Mouse (Mus musculus): ENCODE results near the gene Galm.

Galm gene

DNA sequence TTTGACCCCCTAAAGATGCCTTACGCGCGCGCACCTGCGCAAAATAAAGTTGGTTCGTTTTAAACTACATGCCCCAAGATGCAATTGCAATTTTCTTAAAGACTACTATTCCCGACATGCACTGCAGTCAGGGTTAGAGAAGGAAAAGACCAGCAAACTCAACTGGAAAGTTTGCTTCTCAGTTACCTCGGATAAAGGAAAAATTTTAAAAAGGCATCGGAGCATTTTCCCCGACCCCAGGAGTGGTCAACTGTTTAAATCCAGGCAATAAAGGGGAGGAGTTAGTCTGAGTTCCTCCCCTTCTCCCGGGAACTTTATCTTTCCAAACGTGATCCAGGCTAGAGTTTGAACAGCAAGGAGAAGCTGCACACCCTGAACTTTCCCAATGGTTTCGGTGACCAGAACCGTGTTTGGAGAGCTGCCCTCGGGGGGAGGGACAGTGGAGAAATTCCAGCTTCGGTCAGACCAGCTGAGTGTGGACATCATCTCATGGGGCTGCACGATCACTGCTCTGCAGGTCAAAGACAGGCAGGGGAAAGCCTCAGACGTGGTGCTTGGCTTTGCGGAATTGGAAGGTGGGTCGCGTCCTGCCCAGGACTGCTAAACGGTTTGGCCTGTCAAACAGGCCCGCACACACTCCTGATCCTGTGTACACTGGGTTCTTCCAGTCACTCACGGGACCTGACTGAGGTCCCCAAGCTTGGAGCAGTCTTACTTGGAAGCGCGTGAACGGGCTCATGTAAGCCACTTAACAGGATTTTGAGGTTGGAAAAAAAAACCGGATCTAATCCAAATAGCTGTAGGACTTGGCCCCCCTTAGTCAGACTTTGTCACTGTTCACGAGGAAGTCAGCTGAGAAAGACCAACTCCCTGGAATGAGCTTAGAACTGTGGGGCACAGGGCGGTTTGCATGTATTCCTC lies at the start of gene Galm:
Gene Galm, plus strand, starts transcription at position 141 of the 921 bp plus-strand sequence.
- DNase-seq (ENCODE audit: low spot score in 2 of 2), result peak; percentile 67 to 79

DNA sequence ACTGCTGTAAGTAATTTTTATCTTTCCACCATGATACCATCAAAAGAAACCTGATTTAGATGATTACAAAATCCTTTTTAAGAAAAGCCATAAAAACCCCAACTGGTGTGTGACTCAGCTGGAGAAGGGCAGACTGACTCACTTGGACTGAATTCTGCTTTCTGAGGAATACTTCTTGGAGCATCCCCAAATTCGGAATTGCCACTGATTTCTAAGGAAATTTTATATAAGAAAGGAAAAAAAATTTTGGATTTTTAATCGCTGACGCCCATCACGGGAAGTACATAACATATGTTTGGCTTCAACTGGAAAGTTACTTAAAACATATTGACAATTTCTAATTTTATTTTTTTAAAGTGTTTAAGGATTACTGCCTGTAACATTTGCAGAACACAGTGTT lies 48.5 kb upstream of the Galm start:
- DNase-seq (ENCODE audit: low spot score in 2 of 2), result no peak

DNA sequence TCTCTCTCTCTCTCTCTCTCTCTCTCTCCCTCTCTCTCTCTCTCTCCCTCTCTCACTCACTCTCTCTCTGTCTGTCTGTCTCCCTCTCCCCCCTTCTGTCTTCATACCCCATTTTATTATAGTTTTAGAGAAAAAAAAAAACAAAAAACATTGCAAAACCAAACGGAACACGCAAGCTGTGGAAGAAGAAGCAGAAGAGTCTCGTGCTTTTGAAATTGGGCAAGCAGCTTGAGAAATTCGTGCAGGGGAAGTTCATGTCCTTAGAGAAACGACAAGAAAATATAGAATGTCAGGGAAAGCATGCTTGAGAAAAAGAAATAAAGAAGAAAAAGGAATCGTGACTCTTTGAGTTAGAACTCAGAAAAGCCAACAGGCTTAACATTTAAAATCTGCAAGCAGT lies 44.0 kb upstream of the Galm start:
- DNase-seq (ENCODE audit: low spot score in 2 of 2), result no peak

DNA sequence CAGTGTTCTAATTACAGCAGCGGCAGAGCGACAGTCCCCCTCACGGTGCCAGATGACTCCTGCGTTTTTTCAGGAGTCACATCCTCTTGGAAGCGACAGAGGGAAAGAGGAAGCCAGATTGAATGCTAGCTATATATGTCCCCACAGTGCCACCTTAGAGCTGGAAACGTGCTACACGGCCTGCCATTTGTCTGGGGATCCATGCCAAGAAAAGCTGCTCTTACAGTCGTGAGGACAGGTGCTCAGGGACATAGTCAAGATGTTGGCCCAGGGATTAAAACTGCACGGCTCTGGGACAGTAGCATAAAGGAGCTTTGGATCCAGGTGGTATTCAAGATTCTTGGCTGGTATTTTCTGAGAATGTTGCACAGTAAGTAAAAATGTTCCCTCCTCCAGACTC lies 42.8 kb upstream of the Galm start:
- DNase-seq (ENCODE audit: low spot score in 2 of 2), result no peak

DNA sequence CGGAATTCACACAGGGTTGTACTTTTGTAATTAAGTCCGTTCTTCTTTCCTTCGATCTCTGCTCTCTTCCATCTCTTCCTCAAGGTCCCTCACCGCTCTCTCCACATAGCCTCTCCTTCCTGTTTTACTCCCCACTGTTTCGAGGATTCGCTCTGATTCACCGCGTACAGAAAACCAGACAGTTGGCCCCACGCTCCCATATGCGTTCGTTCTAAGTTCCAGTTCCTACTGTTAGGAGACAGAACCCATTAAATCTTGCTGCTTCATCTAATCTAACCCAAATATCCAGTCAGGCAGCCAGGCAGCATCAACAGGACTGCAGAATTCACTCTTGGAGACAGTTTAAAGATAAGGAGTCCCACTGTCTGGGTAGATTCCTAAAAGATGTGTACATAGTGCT lies 40.7 kb upstream of the Galm start:
- DNase-seq (ENCODE audit: low spot score in 2 of 2), result no peak

DNA sequence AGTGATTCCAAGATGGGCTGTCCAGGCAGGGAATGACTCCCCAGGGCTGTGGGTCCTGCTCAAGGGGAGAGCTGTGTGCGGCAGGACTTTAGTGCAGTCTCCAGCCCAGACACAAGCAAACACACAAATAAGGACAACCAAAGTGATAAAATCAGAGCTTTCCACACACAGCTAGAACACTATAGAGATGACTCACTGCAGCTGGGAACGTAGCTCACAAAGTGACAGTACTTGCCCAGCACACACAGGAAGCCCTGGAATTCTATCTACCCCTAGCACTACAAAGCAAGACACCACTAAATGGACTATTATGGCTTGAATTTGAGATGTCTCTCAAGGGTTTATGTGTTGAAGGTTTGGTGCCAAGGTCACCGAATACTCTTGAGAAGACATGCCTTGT lies 39.1 kb upstream of the Galm start:
- no peak for DNase-seq (ENCODE audit: low spot score in 2 of 2)

DNA sequence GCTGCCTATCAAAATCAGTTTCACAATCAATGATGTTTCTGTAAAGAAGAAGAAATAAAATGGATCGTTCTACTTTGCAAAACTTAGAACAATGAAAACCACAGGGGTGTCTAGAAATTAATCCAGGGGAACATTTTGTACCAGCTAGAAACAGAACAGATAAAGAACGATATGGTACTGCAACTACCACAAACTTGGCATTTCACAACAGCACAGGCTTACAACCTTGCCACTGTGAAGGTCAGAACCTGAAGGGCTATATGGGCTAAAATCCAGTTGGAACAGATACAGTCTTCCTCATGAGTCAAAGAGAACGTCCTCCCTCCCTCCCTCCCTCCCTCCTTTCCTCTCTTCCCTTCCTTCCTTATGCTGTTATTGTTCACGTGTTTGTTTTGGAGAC lies 36.7 kb upstream of the Galm start:
- no peak for DNase-seq (ENCODE audit: low spot score in 2 of 2)

DNA sequence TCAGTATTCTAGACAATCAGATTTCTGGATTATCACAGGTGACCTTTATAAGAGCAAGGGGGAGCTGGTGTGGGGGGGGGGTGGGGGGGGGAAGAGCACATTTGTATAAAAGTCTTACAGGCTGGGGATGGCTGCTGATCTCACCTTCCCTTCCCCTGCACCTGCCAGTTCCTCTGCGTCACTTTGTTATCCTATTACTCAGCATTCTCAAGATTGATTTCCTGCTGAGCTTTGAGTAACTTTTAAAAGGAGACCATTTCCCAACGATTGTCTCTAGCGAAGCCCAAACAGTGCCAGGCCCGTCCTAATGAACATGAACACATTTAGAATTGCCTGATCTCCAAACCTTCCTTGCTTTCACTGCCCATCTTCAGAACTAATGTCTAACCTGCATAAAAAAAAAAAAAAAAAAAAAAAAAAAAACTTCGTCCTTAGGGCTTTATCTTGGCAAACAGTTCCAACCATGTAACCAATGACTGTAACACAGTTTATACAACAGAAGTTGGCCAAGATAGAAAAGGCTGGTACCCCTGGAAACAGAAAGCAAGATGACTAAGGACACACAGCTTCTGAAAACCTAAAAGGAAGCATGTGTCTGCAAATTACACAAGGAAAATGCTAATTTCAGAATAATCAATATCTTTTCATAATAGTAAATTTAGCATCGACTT lies 35.3 kb upstream of the Galm start:
- DNase-seq (ENCODE audit: low spot score in 2 of 2), result no peak

DNA sequence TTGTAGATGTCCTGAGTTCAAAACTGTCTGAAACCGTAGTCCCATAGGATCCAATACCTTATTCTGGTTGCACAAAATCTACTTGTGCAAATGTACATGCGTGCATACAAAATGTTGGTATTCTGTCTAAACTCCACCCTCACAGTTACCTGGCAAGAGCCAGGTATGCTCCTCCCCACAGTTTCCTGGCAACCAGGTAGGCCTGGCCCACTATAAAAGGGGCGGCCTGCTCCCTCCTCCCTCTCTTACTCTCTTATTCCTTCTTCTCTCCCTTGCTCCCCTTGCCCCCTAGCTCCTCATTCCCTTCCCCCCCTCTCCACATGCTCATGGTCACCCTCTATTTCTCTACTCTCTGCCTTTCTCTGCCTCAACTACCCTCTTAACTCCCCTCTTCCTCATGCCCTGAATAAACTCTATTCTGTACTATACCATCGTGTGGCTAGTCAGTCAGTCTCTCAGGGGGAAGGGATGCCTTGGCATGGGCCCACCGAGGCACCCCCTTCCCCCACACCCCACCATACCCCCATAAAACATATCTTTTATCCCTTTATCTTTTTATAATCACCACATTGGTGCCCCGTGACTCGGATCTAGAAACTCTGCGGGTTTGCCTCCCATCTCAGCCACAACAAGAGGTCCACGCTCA lies 31.9 kb upstream of the Galm start:
- no peak for DNase-seq (ENCODE audit: low spot score in 2 of 2)

DNA sequence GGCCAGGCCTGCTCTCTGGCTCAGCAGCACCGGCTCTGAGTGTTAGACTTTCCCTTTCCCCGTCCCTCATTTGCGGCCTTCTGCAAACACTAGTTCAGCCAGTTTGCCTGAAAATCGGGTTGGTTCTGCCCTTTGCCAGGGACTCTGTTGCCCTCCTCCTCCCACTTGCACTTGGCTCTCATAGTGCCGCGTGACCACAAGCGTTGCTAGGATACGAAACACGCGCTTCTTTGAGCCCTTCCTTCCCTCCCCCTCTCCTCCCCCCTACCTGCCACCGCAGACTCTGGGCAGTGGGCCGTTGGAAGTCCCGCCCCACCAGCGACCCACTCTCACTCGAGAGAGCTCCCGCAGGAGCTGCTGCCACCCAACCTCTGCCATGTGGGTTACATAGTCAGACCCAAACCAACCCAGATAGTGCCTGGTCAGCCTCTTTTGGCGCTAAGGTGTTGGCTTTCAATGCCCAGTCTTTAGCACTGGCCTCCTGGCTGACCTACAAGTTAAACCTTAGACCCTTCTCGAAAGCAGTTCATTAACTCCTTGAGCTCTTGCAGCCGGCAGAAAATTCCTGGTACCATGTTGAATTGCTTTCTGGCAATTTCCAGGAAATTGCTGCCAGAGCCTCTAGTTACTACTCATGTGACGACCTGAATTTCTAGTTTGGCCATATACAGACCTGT lies 31.1 kb upstream of the Galm start:
- peak in 1 of 2 experiments; percentile 11 for DNase-seq (ENCODE audit: low spot score in 2 of 2)

DNA sequence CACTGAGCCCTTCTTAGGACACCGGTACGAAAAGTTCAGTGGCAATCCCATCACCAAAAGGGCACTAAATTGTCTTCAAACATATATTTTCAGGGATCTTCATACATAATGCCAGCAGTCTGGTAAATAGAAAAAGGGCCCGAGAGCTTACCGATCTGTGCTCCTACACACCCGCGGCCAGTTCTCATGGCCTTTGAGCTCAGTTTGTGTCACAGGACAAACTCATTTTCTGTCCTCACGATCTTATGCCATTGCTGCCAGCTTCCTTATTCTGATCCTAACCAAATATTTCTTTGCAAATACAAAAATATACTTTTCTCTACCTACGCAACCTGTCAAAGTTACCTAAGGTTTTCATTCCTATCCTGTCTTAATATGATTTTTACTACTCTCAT lies 30.6 kb upstream of the Galm start:
- no peak for DNase-seq (ENCODE audit: low spot score in 2 of 2)

DNA sequence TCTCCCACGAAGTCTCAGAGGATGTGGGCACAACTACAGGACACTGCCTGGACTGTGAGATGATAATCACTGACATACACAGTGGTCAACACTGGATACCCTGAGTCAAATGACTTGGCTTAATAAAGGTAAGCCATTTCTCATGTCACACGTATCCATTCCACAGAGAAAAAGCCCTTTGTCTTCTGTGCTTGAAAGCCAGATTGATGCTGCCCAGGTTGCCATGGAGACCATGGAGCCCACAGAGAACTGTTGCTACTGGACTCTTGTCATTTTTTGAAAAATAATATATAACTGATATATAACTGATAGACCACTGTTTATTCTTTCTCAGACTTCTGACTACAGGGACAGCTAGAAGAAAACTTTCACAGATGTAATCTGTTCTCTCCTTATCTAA lies 30.1 kb upstream of the Galm start:
- DNase-seq (ENCODE audit: low spot score in 2 of 2), result no peak

DNA sequence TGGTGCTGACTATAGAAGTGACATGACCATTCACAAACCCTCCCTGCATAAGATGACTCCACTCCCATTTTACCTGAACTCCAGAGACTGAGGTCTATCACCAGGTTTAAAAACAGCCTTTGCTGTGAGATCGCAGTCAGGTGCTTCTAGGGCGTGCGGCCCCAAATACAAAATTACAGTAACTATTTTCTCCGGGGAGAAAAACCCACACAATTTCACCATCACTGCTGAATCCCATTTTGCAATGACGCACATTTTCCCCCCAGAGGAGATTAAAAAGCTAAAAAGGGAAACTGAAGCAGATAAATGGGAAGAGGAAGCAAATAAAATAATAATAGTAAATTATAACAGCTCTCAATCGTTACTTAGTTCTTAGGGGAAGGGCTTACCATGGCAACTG lies 27.4 kb upstream of the Galm start:
- DNase-seq (ENCODE audit: low spot score in 2 of 2), result no peak

DNA sequence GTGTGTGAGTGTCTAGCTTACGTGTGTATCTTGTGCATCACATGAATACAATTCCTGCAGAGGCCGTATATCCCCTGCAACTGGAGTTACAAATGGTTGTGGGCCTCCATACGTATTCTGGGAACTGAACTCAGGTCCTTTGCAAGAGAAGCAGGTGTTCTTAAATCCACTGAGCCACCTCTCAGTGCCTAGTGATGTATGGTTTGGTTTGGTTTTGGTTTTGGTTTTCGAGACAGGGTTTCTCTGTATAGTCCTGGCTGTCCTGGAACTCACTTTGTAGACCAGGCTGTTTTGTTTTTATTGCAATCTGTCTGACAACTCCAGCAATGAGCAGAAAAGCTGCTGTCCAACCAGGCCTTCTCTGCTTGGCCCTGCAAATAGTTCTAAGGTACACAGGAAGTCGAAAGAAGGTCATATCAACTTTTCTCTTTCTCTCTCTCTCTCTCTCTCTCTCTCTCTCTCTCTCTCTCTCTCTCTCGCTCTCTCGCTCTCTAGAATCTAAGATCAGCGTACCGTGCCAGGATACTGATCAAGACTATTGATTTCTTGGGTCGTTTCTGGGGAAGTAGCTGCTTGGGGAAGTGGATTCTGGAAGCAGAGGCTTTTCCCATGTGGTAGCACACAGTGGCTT lies 21.8 kb upstream of the Galm start:
- no peak for DNase-seq (ENCODE audit: low spot score in 2 of 2)

DNA sequence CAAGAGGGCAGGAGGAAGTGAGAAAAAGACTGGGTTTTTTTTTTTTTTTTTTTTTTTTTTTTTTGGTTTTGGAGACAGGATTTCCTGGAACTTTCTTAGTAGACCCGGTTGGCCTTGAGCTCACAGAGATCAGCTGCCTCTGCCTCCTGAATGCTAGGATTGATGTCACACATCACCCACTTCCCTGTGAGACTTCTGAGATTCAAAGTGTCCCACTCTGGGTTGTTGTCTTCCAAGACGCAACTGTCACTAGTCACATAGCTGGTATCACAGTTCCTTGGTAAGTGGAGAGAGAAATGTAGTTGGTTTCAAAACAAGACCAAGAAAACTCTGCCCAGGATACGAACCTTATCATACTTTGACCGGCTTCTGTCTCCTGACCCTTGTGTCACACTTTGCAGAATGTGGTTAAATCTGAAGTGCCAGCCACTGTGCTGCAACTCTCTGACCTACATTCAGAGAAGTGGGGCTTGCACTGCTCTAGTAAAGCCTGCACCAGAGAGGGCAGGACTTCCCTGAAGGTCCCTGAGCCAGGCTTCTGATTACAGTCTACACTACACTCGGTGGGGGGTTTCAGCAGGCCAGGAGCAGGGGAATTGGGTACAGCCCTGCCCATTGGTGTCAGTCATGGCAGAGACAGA lies 14.5 kb upstream of the Galm start:
- no peak for DNase-seq (ENCODE audit: low spot score in 2 of 2)

DNA sequence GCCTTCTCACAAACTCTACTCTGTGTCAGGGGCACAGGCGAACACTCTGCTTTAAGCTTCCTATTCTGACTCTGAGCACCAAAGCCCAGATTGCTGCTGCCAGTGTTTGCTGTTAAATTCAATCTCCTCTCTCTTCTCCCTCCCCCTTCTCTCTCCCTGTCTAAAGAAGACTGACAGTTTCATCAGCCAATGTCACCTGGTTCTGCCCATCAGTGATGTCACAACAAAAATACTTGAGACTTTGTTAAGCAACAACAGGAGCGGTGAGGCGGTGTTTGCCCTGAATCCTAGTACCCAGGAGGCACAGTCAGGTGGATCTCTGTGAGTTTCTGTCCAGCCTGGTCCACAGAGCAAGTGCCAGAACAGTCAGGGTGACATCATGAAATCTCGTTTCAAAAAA lies 13.8 kb upstream of the Galm start:
- DNase-seq (ENCODE audit: low spot score in 2 of 2), result no peak

DNA sequence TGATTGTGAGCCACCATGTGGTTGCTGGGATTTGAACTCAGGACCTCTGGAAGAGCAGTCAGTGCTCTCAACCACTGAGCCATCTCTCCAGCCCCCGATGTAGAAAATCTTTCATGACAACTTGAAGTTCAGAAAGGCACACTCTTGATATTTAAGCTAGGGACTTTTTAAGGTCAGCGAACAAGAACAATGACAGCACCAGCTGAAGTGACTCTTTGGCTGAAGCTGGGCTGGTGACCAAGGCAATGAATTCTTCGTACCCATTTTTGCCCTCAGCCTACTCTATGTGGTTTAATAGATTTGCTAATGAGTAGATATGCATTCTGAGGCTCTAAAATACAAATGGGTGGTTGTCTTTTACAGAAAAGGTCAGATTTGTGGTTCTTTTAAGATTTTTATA lies 6.9 kb upstream of the Galm start:
- no peak for DNase-seq (ENCODE audit: low spot score in 2 of 2)

DNA sequence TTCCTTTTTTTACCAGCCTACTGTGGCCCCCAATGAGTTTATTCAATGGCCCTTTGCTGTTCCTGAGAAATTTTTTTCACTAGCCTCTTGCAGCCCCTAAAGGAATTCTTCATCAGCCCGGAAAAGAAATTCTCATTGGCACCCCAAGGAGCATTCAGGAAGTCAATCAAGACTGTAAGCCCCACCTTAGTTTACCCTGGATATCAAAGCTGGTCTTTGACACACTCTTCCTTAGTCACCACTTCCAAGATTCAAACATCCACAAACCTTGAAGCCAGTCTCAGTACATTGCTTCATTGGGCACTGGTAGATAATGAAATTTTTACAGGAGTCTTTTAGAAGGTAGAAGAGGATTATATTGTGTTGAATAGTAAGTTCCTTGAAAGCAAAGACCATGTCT lies 5.4 kb upstream of the Galm start:
- DNase-seq (ENCODE audit: low spot score in 2 of 2), result no peak

DNA sequence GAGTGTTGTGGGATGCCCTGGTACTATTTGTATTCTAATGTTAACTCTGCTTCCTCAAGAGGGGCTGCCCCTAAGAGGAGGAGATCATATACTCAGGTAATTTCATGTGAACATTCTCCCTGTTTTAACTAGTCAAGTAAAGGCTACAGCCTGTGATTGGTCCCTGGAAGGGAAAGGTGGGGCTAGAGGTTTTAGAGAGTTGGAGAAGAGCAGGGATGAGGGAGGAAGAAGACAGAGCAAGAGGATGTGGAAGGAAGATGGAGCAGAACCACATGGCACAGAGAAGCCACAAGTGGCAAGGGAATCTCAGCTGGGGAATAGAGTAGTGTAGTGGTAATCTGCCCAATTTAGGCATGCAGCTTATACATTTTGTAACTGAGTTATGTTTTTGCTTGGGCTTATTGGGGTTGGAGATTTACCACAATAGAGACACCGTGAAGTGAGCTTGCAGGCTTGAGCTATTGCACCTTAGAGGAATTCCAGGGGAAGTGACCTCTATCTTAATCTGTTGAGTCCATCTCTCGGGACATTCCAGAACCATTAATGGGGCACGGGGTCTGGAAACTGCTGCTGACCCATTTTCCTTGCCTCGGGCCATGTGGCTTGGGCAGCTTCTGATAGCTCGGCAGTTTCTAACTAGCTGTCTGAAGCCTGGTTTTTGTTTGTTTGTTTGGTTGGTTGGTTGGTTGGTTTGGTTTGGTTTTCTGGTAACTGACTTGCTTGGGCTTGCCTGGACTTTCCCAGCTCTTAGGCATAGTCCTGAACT lies 2.1 kb upstream of the Galm start:
- DNase-seq (ENCODE audit: low spot score in 2 of 2), result no peak

DNA sequence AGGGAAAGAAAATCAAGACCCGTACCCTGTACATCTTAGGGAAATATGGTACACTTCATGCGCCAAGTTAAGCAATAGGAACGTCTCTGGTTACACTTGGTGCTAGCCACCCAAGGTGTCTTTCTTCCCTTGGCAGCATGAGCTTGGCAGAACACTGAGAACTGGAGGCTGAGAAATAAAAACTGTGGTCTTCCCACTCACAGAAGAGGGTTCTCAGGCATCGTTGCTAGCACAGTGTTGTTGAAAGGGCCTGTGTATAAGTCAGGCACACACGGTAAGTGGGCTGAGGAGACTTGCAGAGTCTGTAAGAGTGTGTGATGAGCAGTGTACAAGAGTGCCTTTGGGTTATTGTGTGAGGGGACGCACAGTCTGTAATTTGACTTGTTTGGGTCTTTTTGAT lies 1.1 kb upstream of the Galm start:
- no peak for DNase-seq (ENCODE audit: low spot score in 2 of 2)
